Mouse (Mus musculus) hindbrain, embryonic 10.5 days (tissue): ENCODE measurements at regions not wholly inside any gene's neighbourhood (a gene's known extent, or its start where the extent isn't known, plus 50 kb on each side); places are given as distances from the start of the nearest gene placed in this dataset.

Experiments used
- DNase-seq: peaks from one replicate; pipeline ENCODE4 v3.0.0-alpha.2; 2017; ENCODE audit warnings: low spot score
- H3K27ac ChIP-seq: fragments of 300-500 bp; sonication (generic); 2 replicates; pipeline ENCODE4 v1.5.1; 2016; ENCODE audit warnings: mild to moderate bottlenecking, moderate library complexity
- H3K27me3 ChIP-seq: fragments of 300-500 bp; sonication (generic); 2 replicates; pipeline ENCODE4 v1.6.1; 2016; ENCODE audit warnings: mild to moderate bottlenecking; ENCODE audit not compliant: poor library complexity, insufficient read depth, severe bottlenecking
- H3K36me3 ChIP-seq: fragments of 300-500 bp; sonication (generic); 2 replicates; pipeline ENCODE4 v1.6.1; 2016; ENCODE audit warnings: mild to moderate bottlenecking, moderate library complexity
- H3K4me1 ChIP-seq: fragments of 300-500 bp; sonication (generic); replicated peaks from 2 replicates; pipeline ENCODE4 v1.6.1; 2016; ENCODE audit warnings: mild to moderate bottlenecking
- H3K4me3 ChIP-seq: fragments of 300-500 bp; sonication (generic); 2 replicates; pipeline ENCODE4 v1.5.1; 2016; ENCODE audit warnings: mild to moderate bottlenecking, moderate library complexity
- H3K9me3 ChIP-seq: fragments of 300-500 bp; sonication (generic); 2 replicates; pipeline ENCODE4 v1.6.1; 2016; ENCODE audit warnings: mild to moderate bottlenecking, moderate library complexity
- WGBS: fragments of 180-500 bp; shearing (Covaris S2); methylation state at CpG from one replicate; pipeline ENCODE4 v1.1.7; 2016; 5-methylcytosine and 5-hydroxymethylcytosine counted together

DNA sequence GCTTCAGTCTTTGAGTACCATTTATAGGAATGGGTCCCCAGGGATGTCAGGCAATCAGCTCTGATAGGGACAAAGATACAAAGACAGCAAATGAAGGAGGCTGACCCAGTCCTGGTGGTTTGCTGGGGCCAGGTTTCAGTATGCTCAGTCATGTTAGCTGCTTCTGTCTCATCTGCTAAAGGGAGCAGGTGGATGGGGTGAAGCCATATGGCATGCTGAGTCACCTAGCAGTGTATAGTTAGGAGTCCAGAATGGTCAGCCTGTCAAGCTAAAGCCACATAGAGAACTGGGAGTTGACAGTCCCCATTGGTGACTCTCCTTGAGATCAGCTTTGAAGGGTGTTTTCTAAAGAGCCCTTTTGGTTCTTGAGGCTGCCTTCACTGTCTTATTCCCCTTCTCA is 139.4 kb downstream of the Gm15262 start:
- Histone ChIP-seq H3K4me3 (no peak overlapping the region), H3K4me1 (no peaks in the 10 kb centered on the region), H3K36me3 (no peaks in the 10 kb centered on the region), H3K27me3 (peaks cover 66% of the 10 kb centered on the region), H3K9me3 (no peaks in the 10 kb centered on the region), H3K27ac (no peak overlapping the region)
- no peak for DNase-seq

DNA sequence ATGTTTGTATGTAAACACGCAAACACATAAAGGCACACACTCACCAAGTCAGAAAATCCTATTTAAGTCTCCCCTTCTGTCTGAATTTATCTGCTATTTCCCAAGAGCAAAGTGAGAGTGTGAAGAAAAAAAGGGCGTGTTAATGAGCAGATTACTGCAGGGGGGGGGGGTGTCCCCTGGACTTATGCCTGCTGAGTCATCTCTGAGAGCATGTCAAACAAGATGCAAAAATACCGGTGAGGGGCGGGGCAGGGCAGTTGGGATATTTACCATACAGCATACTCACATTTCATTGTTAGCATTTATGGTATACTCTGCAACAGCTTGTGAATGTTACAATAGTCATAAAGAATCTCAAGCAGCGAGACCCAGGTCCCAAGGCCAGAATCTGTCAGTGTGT is 140.8 kb downstream of the Gm15262 start:
- peaks cover 67% of the 10 kb centered on the region for H3K27me3 ChIP-seq
- H3K9me3 ChIP-seq: no peaks in the 10 kb centered on the region
- 86% methylated on average over 5 of the region's 5 CpGs for WGBS
- H3K36me3 ChIP-seq: no peaks in the 10 kb centered on the region
- H3K27ac ChIP-seq: no peak overlapping the region
- DNase-seq: no peak
- H3K4me1 ChIP-seq: no peaks in the 10 kb centered on the region
- H3K4me3 ChIP-seq: no peak overlapping the region

DNA sequence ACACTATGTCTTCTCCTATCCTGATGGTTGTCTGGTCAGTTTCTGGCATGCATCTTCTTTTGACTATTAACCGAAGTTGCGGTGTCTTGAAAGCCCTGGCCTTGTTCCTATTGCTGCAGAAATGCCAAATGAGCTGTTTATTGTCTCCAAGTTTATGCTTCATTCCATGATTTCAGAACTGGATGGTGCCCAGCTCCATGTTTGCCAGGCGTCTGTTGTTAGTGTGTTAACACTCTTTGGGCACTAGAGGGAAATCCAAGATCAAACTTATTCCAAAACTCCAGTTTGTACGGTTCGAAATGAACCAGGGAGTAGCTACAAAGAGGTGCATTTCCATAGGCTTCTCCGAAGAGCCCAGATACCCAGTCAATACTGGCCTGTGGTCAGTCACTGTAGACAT is 148.1 kb downstream of the Gm15262 start:
- no peak for DNase-seq
- no peaks in the 10 kb centered on the region for H3K4me1 ChIP-seq
- no peaks in the 10 kb centered on the region for H3K36me3 ChIP-seq
- H3K27ac ChIP-seq: no peak overlapping the region
- no peaks in the 10 kb centered on the region for H3K9me3 ChIP-seq
- no peak overlapping the region for H3K4me3 ChIP-seq
- 82% methylated on average over 6 of the region's 6 CpGs for WGBS
- H3K27me3 ChIP-seq: peaks cover 55% of the 10 kb centered on the region
